Mouse (Mus musculus): Measurements from ENCODE around the gene Hey2. TPM values are rescaled to one million over a fixed set of nuclear protein-coding genes. Genes with fewer than 3 reads are reported as not detected.

The Hey2 gene
- 3.7 and 4.6 TPM in 2 replicates for polyA plus RNA-seq (2016; fragmentation: Nextera tagmentation; extraction: Ambion mirVana)

GRCm38 (mm10) chr10:30842643-30843437, at the start of gene Hey2:
Hey2 (minus strand) TSS chr10:30842801.
- peak within 1 kb of the TSS; percentile 84 for H3K4me2 ChIP-seq (replicated peaks)
- H3K27me3 ChIP-seq: peaks cover 62% of the 10 kb centered on the region
- no peaks in the 10 kb centered on the region for H3K36me3 ChIP-seq
- H3K9me3 ChIP-seq: no peaks in the 10 kb centered on the region
- peak within 1 kb of the TSS; percentile 62 for H3K4me3 ChIP-seq
- peaks cover 21% of the 10 kb centered on the region for H3K4me1 ChIP-seq
- H3K9ac ChIP-seq (replicated peaks): peak within 1 kb of the TSS; percentile 51
- under 1% methylated on average over 67 of the region's 70 CpGs for WGBS
- 0 out of 2 replicates have a peak within 1 kb of the TSS, but pooled peaks have one; percentile 39 for H3K27ac ChIP-seq (replicated peaks)
- peak; percentile 99 for ATAC-seq (ENCODE audit: low FRiP score, low read depth)

GRCm38 (mm10) chr10:30883085-30883760, 40.6 kb upstream of the Hey2 start:
- H3K27ac ChIP-seq (replicated peaks): no peak overlapping the region
- H3K27me3 ChIP-seq: no peaks in the 10 kb centered on the region
- H3K4me3 ChIP-seq: no peak overlapping the region
- no peaks in the 10 kb centered on the region for H3K9me3 ChIP-seq
- no peak overlapping the region for H3K4me2 ChIP-seq (replicated peaks)
- H3K9ac ChIP-seq (replicated peaks): no peak overlapping the region
- H3K36me3 ChIP-seq: no peaks in the 10 kb centered on the region
- 48% methylated on average over 4 of the region's 4 CpGs for WGBS
- peak; percentile 34; the same call in 1 of the 2 replicates for ATAC-seq (ENCODE audit: low FRiP score, low read depth)
- peaks cover 7% of the 10 kb centered on the region; the same call in 1 of the 2 replicates for H3K4me1 ChIP-seq

- 91% methylated on average over 10 of the region's 10 CpGs for WGBS
- no peak for ATAC-seq (ENCODE audit: low FRiP score, low read depth)
- H3K27ac ChIP-seq (replicated peaks): no peak overlapping the region
- H3K4me3 ChIP-seq: no peak overlapping the region
- H3K36me3 ChIP-seq: no peaks in the 10 kb centered on the region
- no peaks in the 10 kb centered on the region for H3K27me3 ChIP-seq
- no peak overlapping the region for H3K4me2 ChIP-seq (replicated peaks)
- H3K9me3 ChIP-seq: no peaks in the 10 kb centered on the region
- H3K4me1 ChIP-seq: peaks cover 7% of the 10 kb centered on the region; the same call in 1 of the 2 replicates
- H3K9ac ChIP-seq (replicated peaks): no peak overlapping the region
These were observed 38.5 kb upstream of the Hey2 start for GRCm38 (mm10) chr10:30881109-30881508.

GRCm38 (mm10) chr10:30845101-30845825, 2.7 kb upstream of the Hey2 start:
- H3K27me3 ChIP-seq: peaks cover 62% of the 10 kb centered on the region
- 11% methylated on average over 13 of the region's 13 CpGs for WGBS

GRCm38 (mm10) chr10:30844191-30845010, 1.8 kb upstream of the Hey2 start:
- Histone ChIP-seq H3K27me3 (peaks cover 62% of the 10 kb centered on the region), H3K9me3 (no peaks in the 10 kb centered on the region), H3K27ac (replicated peaks) (no peak overlapping the region), H3K4me3 (peak overlapping the region; percentile 62), H3K4me1 (peaks cover 21% of the 10 kb centered on the region), H3K9ac (replicated peaks) (peak overlapping the region; percentile 32), H3K4me2 (replicated peaks) (peak overlapping the region; percentile 84), H3K36me3 (no peaks in the 10 kb centered on the region)
- peak; percentile 1; the same call in 1 of the 2 replicates for ATAC-seq (ENCODE audit: low FRiP score, low read depth)
- under 1% methylated on average over 30 of the region's 30 CpGs for WGBS

More at GRCm38 (mm10) chr10:30845101-30845825, 2.7 kb upstream of the Hey2 start:
- ATAC-seq (ENCODE audit: low FRiP score, low read depth): no peak
- peaks cover 21% of the 10 kb centered on the region for H3K4me1 ChIP-seq
- no peak overlapping the region for H3K4me3 ChIP-seq
- H3K9me3 ChIP-seq: no peaks in the 10 kb centered on the region
- H3K4me2 ChIP-seq (replicated peaks): no peak overlapping the region
- H3K36me3 ChIP-seq: no peaks in the 10 kb centered on the region
- no peak overlapping the region for H3K9ac ChIP-seq (replicated peaks)
- no peak overlapping the region for H3K27ac ChIP-seq (replicated peaks)

GRCm38 (mm10) chr10:30843438-30844190, 1.0 kb upstream of the Hey2 start:
- Histone ChIP-seq H3K9ac (replicated peaks) (peak overlapping the region; percentile 32; the same call in 1 of the 2 replicates), H3K36me3 (no peaks in the 10 kb centered on the region), H3K4me3 (peak overlapping the region; percentile 62), H3K27ac (replicated peaks) (no peak overlapping the region), H3K4me2 (replicated peaks) (peak overlapping the region; percentile 84), H3K9me3 (no peaks in the 10 kb centered on the region), H3K27me3 (peaks cover 62% of the 10 kb centered on the region), H3K4me1 (peaks cover 21% of the 10 kb centered on the region)
- ATAC-seq (ENCODE audit: low FRiP score, low read depth): no peak
- 0% methylated on average over 21 of the region's 21 CpGs for WGBS

GRCm38 (mm10) chr10:30842228-30842627, 373 bp downstream of the Hey2 start:
- Histone ChIP-seq H3K36me3 (no peaks in the 10 kb centered on the region), H3K4me1 (peaks cover 21% of the 10 kb centered on the region), H3K9me3 (no peaks in the 10 kb centered on the region), H3K27ac (replicated peaks) (0 out of 2 replicates have a peak overlapping the region, but pooled peaks have one; percentile 39), H3K4me3 (peak overlapping the region; percentile 62), H3K4me2 (replicated peaks) (peak overlapping the region; percentile 84), H3K9ac (replicated peaks) (peak overlapping the region; percentile 51), H3K27me3 (peaks cover 62% of the 10 kb centered on the region)
- ATAC-seq (ENCODE audit: low FRiP score, low read depth): peak; percentile 69
- under 1% methylated on average over 29 of the region's 29 CpGs for whole genome bisulfite sequencing

- ATAC-seq (ENCODE audit: low FRiP score, low read depth): no peak
- H3K36me3 ChIP-seq: no peaks in the 10 kb centered on the region
- H3K27ac ChIP-seq (replicated peaks): no peak overlapping the region
- H3K4me3 ChIP-seq: no peak overlapping the region
- H3K4me2 ChIP-seq (replicated peaks): no peak overlapping the region
- 77% methylated on average over 5 of the region's 5 CpGs for WGBS
- peaks cover 21% of the 10 kb centered on the region for H3K4me1 ChIP-seq
- peaks cover 51% of the 10 kb centered on the region for H3K27me3 ChIP-seq
- H3K9ac ChIP-seq (replicated peaks): no peak overlapping the region
- H3K9me3 ChIP-seq: no peaks in the 10 kb centered on the region
These were observed 1.8 kb downstream of the Hey2 start for GRCm38 (mm10) chr10:30840824-30841223.

- no peaks in the 10 kb centered on the region for H3K9me3 ChIP-seq
- no peak overlapping the region for H3K4me3 ChIP-seq
- H3K4me2 ChIP-seq (replicated peaks): no peak overlapping the region
- H3K9ac ChIP-seq (replicated peaks): no peak overlapping the region
- H3K27me3 ChIP-seq: peaks cover 27% of the 10 kb centered on the region
- peaks cover 8% of the 10 kb centered on the region for H3K4me1 ChIP-seq
- H3K36me3 ChIP-seq: no peaks in the 10 kb centered on the region
- H3K27ac ChIP-seq (replicated peaks): no peak overlapping the region
- ATAC-seq (ENCODE audit: low FRiP score, low read depth): no peak
- 7% methylated on average over 1 of the region's 1 CpGs for WGBS
These were observed 4.4 kb downstream of the Hey2 start for GRCm38 (mm10) chr10:30838188-30838587.

GRCm38 (mm10) chr10:30825049-30825448, 17.6 kb downstream of the Hey2 start:
- H3K4me2 ChIP-seq (replicated peaks): no peak overlapping the region
- no peaks in the 10 kb centered on the region for H3K27me3 ChIP-seq
- H3K27ac ChIP-seq (replicated peaks): no peak overlapping the region
- peak; percentile 60; the same call in 1 of the 2 replicates for ATAC-seq (ENCODE audit: low FRiP score, low read depth)
- H3K4me1 ChIP-seq: no peaks in the 10 kb centered on the region
- H3K9me3 ChIP-seq: no peaks in the 10 kb centered on the region
- H3K9ac ChIP-seq (replicated peaks): no peak overlapping the region
- H3K4me3 ChIP-seq: no peak overlapping the region
- no peaks in the 10 kb centered on the region for H3K36me3 ChIP-seq
- WGBS: 11% methylated on average over 1 of the region's 1 CpGs
